9 mouse cellular contexts compared by ENCODE assay signal in the genomic region with DNA sequence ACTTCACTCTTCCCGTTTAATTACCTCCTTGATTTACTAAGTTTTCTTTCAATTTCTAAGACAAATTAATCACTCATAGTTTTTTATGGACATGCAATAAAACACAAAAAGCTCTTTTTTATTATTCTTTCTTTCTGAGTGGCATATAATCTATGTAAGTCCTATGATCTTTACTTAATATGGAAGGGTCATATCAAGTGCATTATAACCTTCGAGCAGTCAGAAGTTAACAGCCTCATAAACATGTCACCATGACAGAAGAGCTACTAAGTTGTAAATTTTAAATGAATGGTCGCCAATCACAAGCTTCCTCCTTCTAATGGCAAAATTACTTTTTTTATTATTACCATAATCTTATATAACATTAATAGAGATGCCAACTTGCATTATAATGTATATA.
ATAC-seq and TF ChIP-seq lines count a peak whose summit lies in the region.
"Had no signal": no experiment of that assay in that cellular context is flagged by ENCODE, and none has a peak within 500 bp of the region (broad histone marks: within the 10 kb centered on the region; RNA-seq: fewer than 3 reads in every experiment).

No protein-coding gene starts in this region.

- H3K27ac ChIP-seq in intestine, embryonic 15.5 days: no peak overlapping the region
- H3K27ac ChIP-seq in intestine, postnatal 0 days (ENCODE audit: low read depth, low read length): no peak overlapping the region
- no peak overlapping the region for H3K27ac ChIP-seq in intestine, embryonic 16.5 days (ENCODE audit: low read length)
- no peak overlapping the region for H3K27ac ChIP-seq in kidney, embryonic 16.5 days (ENCODE audit: low read length)

- no peaks in the 10 kb centered on the region for H3K4me1 ChIP-seq in intestine, embryonic 15.5 days (replicated peaks)
- H3K4me1 ChIP-seq in intestine, postnatal 0 days (replicated peaks; ENCODE audit: control insufficient read depth, insufficient read depth, low read length): no peaks in the 10 kb centered on the region
- H3K4me1 ChIP-seq in intestine, embryonic 16.5 days (ENCODE audit: control insufficient read depth, insufficient read depth, low read length): no peaks in the 10 kb centered on the region
- no peaks in the 10 kb centered on the region for H3K4me1 ChIP-seq in kidney, embryonic 16.5 days (ENCODE audit: insufficient read depth, low read length)

- H3K9me3 ChIP-seq in intestine, embryonic 15.5 days: no peaks in the 10 kb centered on the region
- H3K9me3 ChIP-seq in intestine, postnatal 0 days (ENCODE audit: control insufficient read depth): no peaks in the 10 kb centered on the region
- no peaks in the 10 kb centered on the region for H3K9me3 ChIP-seq in intestine, embryonic 16.5 days (ENCODE audit: control insufficient read depth, low read length)
- H3K9me3 ChIP-seq in kidney, embryonic 16.5 days (ENCODE audit: low read length): no peaks in the 10 kb centered on the region
- H3K9me3 ChIP-seq: G1E had no signal

- H3K4me2 ChIP-seq in intestine, embryonic 15.5 days (replicated peaks): no peak overlapping the region
- H3K4me2 ChIP-seq in intestine, postnatal 0 days (replicated peaks; ENCODE audit: low read depth): no peak overlapping the region
- no peak overlapping the region for H3K4me2 ChIP-seq in intestine, embryonic 16.5 days (ENCODE audit: low read depth, low read length)
- no peak overlapping the region for H3K4me2 ChIP-seq in kidney, embryonic 16.5 days (replicated peaks; ENCODE audit: low read depth, low read length)

- ATAC-seq in intestine, embryonic 15.5 days: peak; percentile 89
- ATAC-seq in intestine, postnatal 0 days: no peak
- ATAC-seq in intestine, embryonic 16.5 days: peak; percentile 84
- no peak for ATAC-seq in kidney, embryonic 16.5 days (ENCODE audit: low FRiP score, low TSS enrichment)
- ATAC-seq: activated CD4-positive, CD25-positive, alpha-beta regulatory T cell, adult 4 months; CD4-positive, CD25-positive, alpha-beta regulatory T cell, adult 4 months; Patski had no signal

- no peak for TF ChIP-seq CTCF in intestine, postnatal 0 days (IDR thresholded peaks at IDR 0.05; ENCODE audit: low read depth)

- no peaks in the 10 kb centered on the region for H3K27me3 ChIP-seq in intestine, embryonic 15.5 days (replicated peaks)
- H3K27me3 ChIP-seq in intestine, postnatal 0 days (replicated peaks; ENCODE audit: control insufficient read depth, insufficient read depth, low read length): no peaks in the 10 kb centered on the region
- H3K27me3 ChIP-seq in intestine, embryonic 16.5 days (replicated peaks; ENCODE audit: control insufficient read depth, insufficient read depth, low read length): no peaks in the 10 kb centered on the region
- no peaks in the 10 kb centered on the region for H3K27me3 ChIP-seq in kidney, embryonic 16.5 days (ENCODE audit: insufficient read depth, low read length)
- H3K27me3 ChIP-seq: CH12.LX, Patski had no signal

- no peak overlapping the region for H3K4me3 ChIP-seq in intestine, embryonic 15.5 days (replicated peaks)
- no peak overlapping the region for H3K4me3 ChIP-seq in intestine, postnatal 0 days (ENCODE audit: low read depth, low read length)
- H3K4me3 ChIP-seq in intestine, embryonic 16.5 days (ENCODE audit: low read length): no peak overlapping the region
- H3K4me3 ChIP-seq in kidney, embryonic 16.5 days (ENCODE audit: low read length): no peak overlapping the region

- WGBS in intestine, embryonic 15.5 days: 48% methylated on average over 3 of the region's 3 CpGs
- WGBS in intestine, postnatal 0 days: 37% methylated on average over 3 of the region's 3 CpGs
- WGBS in intestine, embryonic 16.5 days: 47% methylated on average over 3 of the region's 3 CpGs
- WGBS in kidney, embryonic 16.5 days: 51% methylated on average over 3 of the region's 3 CpGs

- H3K36me3 ChIP-seq in intestine, embryonic 15.5 days: no peaks in the 10 kb centered on the region
- no peaks in the 10 kb centered on the region for H3K36me3 ChIP-seq in intestine, postnatal 0 days (ENCODE audit: control insufficient read depth, insufficient read depth)
- no peaks in the 10 kb centered on the region for H3K36me3 ChIP-seq in intestine, embryonic 16.5 days (ENCODE audit: control insufficient read depth, insufficient read depth, low read length)
- H3K36me3 ChIP-seq in kidney, embryonic 16.5 days (ENCODE audit: insufficient read depth, low read length): no peaks in the 10 kb centered on the region
- H3K36me3 ChIP-seq: G1E had no signal

- no peak overlapping the region for H3K9ac ChIP-seq in intestine, embryonic 15.5 days
- H3K9ac ChIP-seq in intestine, postnatal 0 days (ENCODE audit: low read depth, low read length): no peak overlapping the region
- no peak overlapping the region for H3K9ac ChIP-seq in intestine, embryonic 16.5 days (ENCODE audit: low read depth, low read length)
- no peak overlapping the region for H3K9ac ChIP-seq in kidney, embryonic 16.5 days (replicated peaks; ENCODE audit: low read length)

Comparison
In these comparisons a context has a peak if more than half of its experiments do, and no peak if none do; other contexts are left out.
1. ATAC-seq: peak in intestine, embryonic 15.5 days (single experiment) and intestine, embryonic 16.5 days (single experiment); none in intestine, postnatal 0 days (single experiment) and kidney, embryonic 16.5 days (single experiment).